Mouse (Mus musculus) left cerebral cortex, postnatal 14 days (tissue): Measurements from ENCODE around the gene Tnfrsf14. TPM values are rescaled to one million over a fixed set of nuclear protein-coding genes. Genes with fewer than 3 reads are reported as not detected.

ENCODE experiments used
- DNase-seq, 2 experiments: peaks; one replicate each; pipeline ENCODE4 v3.0.0; 2021 to 2022; ENCODE audit warnings: low spot score in 2 of 2, mixed read lengths in 1 of 2
- intact Hi-C: fragments of 180-260 bp; cut with DNase I; formaldehyde crosslinking; loops from one replicate; pipeline ENCODE4 v1.15.1; 2025
- total RNA-seq, 2 experiments: library from RNA; stranded (reverse); gene quantifications; 2 replicates each; pipeline ENCODE4 v1.2.3; 2021

The Tnfrsf14 gene
- total RNA-seq, 2 experiments from 2014 or later: 1.3 to 1.6 TPM

GRCm38 (mm10) chr4:154926969-154927898 is 1.1 kb downstream of the Tnfrsf14 start:
- DNase-seq: no peak
- intact Hi-C loops: no loop called here

- intact Hi-C loops: no loop called here
- no peak for DNase-seq
Measured at GRCm38 (mm10) chr4:154925413-154925812, 3.0 kb downstream of the Tnfrsf14 start.

GRCm38 (mm10) chr4:154922931-154923330 is 5.4 kb downstream of the Tnfrsf14 start:
- intact Hi-C loops: no loop called here
- no peak for DNase-seq

GRCm38 (mm10) chr4:154922291-154922690 is 6.1 kb downstream of the Tnfrsf14 start:
- no peak for DNase-seq
- intact Hi-C loops: no loop called here

- no peak for DNase-seq
- intact Hi-C loops: no loop called here
Measured at GRCm38 (mm10) chr4:154916662-154917061, 11.7 kb downstream of the Tnfrsf14 start.

GRCm38 (mm10) chr4:154915286-154915685 is 13.1 kb downstream of the Tnfrsf14 start:
- no peak for DNase-seq
- intact Hi-C loops: no loop called here

- no peak for DNase-seq
- intact Hi-C loops: no loop called here
Measured at GRCm38 (mm10) chr4:154914707-154915106, 13.7 kb downstream of the Tnfrsf14 start.

- DNase-seq: no peak
- intact Hi-C loops: no loop called here
Measured at GRCm38 (mm10) chr4:154914252-154914651, 14.1 kb downstream of the Tnfrsf14 start.

GRCm38 (mm10) chr4:154913845-154914244 is 14.5 kb downstream of the Tnfrsf14 start:
- intact Hi-C loops: no loop called here
- DNase-seq: no peak

- no peak for DNase-seq
- intact Hi-C loops: no loop called here
Measured at GRCm38 (mm10) chr4:154911644-154912043, 16.7 kb downstream of the Tnfrsf14 start.

GRCm38 (mm10) chr4:154910606-154911522 is 17.5 kb downstream of the Tnfrsf14 start:
- intact Hi-C loops: no loop called here
- DNase-seq: peak; percentile 22 to 66

GRCm38 (mm10) chr4:154908490-154908889 is 19.9 kb downstream of the Tnfrsf14 start:
- DNase-seq: no peak
- intact Hi-C loops: loop anchor here (5.0 kb wide), 1 partner anchor 34 kb away; no protein-coding TSS in a partner anchor

GRCm38 (mm10) chr4:154907833-154908232 is 20.5 kb downstream of the Tnfrsf14 start:
- peak; percentile 73 for DNase-seq
- intact Hi-C loops: loop anchor here (2.0 to 5.0 kb wide), 2 partner anchors 29 to 34 kb away; no protein-coding TSS in a partner anchor

GRCm38 (mm10) chr4:154904185-154905071 is 23.9 kb downstream of the Tnfrsf14 start:
- intact Hi-C loops: loop anchor here (5.0 kb wide), 1 partner anchor 38 kb away; no protein-coding TSS in a partner anchor

GRCm38 (mm10) chr4:154902371-154902770 is 26.0 kb downstream of the Tnfrsf14 start:
- intact Hi-C loops: no loop called here
- DNase-seq: no peak

More at GRCm38 (mm10) chr4:154904185-154905071, 23.9 kb downstream of the Tnfrsf14 start:
- DNase-seq: peak; percentile 89 to 93

- intact Hi-C loops: no loop called here
- peak; percentile 74 to 77 for DNase-seq
Measured at GRCm38 (mm10) chr4:154898506-154899446, 29.6 kb downstream of the Tnfrsf14 start, which contains the start of gene Fam213b. TSS of gene Fam213b (minus strand) at chr4:154899135.

- intact Hi-C loops: no loop called here
- no peak for DNase-seq
Measured at GRCm38 (mm10) chr4:154897676-154898465, 30.5 kb downstream of the Tnfrsf14 start.
